17 mouse cellular contexts compared by ENCODE assay signal in genomic region chr8:35192515-35192914, GRCm38 (mm10).
"Had no signal": no experiment of that assay in that cellular context is flagged by ENCODE, and none has a peak within 500 bp of the region (broad histone marks: within the 10 kb centered on the region; RNA-seq: fewer than 3 reads in every experiment).

No protein-coding gene starts in this region.

- H3K4me3 ChIP-seq: liver, embryonic 15.5 days; lung, embryonic 15.5 days; megakaryocyte, embryonic 14.5 days; midbrain, embryonic 12.5 days; neural tube, embryonic 12.5 days had no signal

- H3K4me1 ChIP-seq: liver, embryonic 15.5 days had no signal

- DNase-seq: liver, postnatal 0 days; lung, adult 2 months; lung, postnatal 14 days; lung, postnatal 36 days; midbrain, embryonic 14.5 days; right cerebral cortex, postnatal 14 days; right cerebral cortex, postnatal 4 days; spleen, adult 18-20 months; thymus, adult 18-20 months; thymus, postnatal 14 days; thymus, postnatal 36 days had no signal

- H3K27ac ChIP-seq: liver, embryonic 15.5 days; lung, embryonic 15.5 days; macrophage; midbrain, embryonic 12.5 days; neural tube, embryonic 12.5 days had no signal

- H3K27me3 ChIP-seq: liver, embryonic 15.5 days; lung, embryonic 15.5 days; midbrain, embryonic 12.5 days; neural tube, embryonic 12.5 days had no signal

- H3K9ac ChIP-seq: liver, embryonic 15.5 days; liver, postnatal 0 days; lung, embryonic 15.5 days; midbrain, embryonic 12.5 days; neural tube, embryonic 12.5 days had no signal

- H3K9me3 ChIP-seq: liver, embryonic 15.5 days; lung, embryonic 15.5 days; midbrain, embryonic 12.5 days; neural tube, embryonic 12.5 days had no signal

- H3K36me3 ChIP-seq: liver, embryonic 15.5 days; lung, embryonic 15.5 days; midbrain, embryonic 12.5 days; neural tube, embryonic 12.5 days had no signal
